Mouse (Mus musculus) left cerebral cortex, postnatal 36 days (tissue): ENCODE data around the gene H2-Q7. TPM values are rescaled to one million over a fixed set of nuclear protein-coding genes. Genes with fewer than 3 reads are reported as not detected.
"Not testable (repeated sequence)": the region's sequence is repeated elsewhere in the genome, so short reads cannot be mapped to it uniquely, and the experiment has no call there.

ENCODE experiments used
- DNase-seq, 2 experiments: peaks; one replicate each; pipeline ENCODE4 v3.0.0; 2021 to 2022; ENCODE audit warnings: low spot score in 2 of 2, mixed read lengths in 1 of 2
- intact Hi-C: fragments of 180-260 bp; cut with DNase I; formaldehyde crosslinking; loops from one replicate; pipeline ENCODE4 v1.15.1; 2025
- total RNA-seq, 2 experiments: library from RNA; stranded (reverse); gene quantifications; 2 replicates each; pipeline ENCODE4 v1.2.3; 2021

Gene H2-Q7
- total RNA-seq, 2 experiments from 2014 or later = 0.36 to 0.37 TPM

DNA sequence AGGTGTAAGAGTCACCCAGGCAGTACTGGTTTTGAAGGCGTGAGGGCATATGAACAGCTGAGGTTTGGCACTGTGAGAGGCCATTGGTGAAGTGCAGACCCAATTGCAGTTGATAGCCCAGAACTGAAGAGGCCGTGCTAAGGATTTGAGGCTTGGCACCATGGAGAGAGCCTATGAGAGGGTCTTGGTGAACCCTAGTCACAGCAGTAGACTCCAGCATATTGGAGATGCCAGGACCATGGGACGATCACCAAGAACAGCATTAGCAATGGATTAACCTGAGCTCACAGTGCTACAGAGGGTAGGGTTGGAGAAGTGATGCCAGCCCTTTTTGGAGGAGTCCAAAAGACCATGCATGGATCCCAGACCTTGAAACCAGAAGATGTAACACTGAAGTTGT lies 6.8 kb upstream of the H2-Q7 start:
- DNase-seq, intact Hi-C loops: not testable (repeated sequence)

GRCm38 (mm10) chr17:35434836-35435235 lies 4.1 kb upstream of the H2-Q7 start:
- DNase-seq, intact Hi-C loops: not testable (repeated sequence)

DNA sequence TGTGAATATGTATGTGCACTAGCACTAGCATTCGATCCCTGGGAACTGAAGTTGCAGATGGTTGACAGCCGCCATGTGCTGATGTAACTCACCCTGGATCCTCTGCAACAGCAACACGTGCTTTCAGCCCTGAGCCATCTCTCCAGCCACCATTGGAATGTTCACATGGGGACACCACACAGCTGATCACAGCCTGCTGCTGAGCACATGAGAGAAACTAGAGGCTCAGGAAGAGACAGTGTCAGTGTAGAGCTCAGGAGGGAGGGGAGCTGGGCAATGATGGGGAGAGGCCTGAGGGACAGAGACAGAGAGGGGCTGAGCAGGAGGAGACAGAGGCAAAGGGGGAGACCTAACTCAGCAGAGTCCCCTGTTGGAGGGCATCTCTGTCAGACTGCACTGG lies 3.4 kb upstream of the H2-Q7 start:
- DNase-seq, intact Hi-C loops: not testable (repeated sequence)

- DNase-seq, intact Hi-C loops: not testable (repeated sequence)
These were observed 1.5 kb upstream of the H2-Q7 start for GRCm38 (mm10) chr17:35437386-35437936.

GRCm38 (mm10) chr17:35438395-35438794 lies 560 bp upstream of the H2-Q7 start:
- DNase-seq, intact Hi-C loops: not testable (repeated sequence)

GRCm38 (mm10) chr17:35439295-35439747 lies 366 bp downstream of the H2-Q7 start:
- DNase-seq, intact Hi-C loops: not testable (repeated sequence)

- intact Hi-C loops = not testable (repeated sequence)
These were observed 1.1 kb downstream of the H2-Q7 start for GRCm38 (mm10) chr17:35439925-35440645.

DNA sequence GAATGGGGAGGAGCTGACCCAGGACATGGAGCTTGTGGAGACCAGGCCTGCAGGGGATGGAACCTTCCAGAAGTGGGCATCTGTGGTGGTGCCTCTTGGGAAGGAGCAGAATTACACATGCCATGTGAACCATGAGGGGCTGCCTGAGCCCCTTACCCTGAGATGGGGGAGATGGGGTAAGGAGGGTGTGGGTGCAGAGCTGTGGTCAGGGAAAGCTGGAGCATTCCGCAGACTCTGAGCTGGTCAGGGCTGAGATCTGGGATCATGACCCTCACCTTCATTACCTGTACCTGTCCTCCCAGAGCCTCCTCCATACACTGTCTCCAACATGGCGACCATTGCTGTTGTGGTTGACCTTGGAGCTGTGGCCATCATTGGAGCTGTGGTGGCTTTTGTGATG lies 3.4 kb downstream of the H2-Q7 start:
- intact Hi-C loops, DNase-seq: not testable (repeated sequence)

More at GRCm38 (mm10) chr17:35439925-35440645, 1.1 kb downstream of the H2-Q7 start:
- not testable (repeated sequence) for DNase-seq

DNA sequence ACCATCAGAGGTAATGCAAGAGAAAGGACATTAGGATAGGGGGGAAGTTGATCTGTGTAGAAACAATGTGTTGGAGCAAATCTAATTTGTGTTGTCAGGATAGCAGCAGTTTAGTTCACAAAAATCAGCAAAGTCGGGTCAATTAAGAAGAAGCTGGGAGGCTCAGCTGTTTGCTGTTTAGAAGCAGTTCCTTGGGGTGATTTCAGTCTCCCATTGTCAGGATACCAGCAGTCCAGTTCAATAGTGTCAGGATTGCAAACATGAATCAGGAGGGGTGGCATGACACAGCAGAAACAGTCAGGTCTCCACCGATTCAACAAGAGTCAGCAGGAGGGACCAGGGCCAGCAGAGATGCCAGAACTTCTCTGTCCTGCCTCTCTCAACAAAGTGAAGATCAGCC lies 5.6 kb downstream of the H2-Q7 start:
- intact Hi-C loops, DNase-seq: not testable (repeated sequence)

- DNase-seq, intact Hi-C loops: not testable (repeated sequence)
These were observed 19.3 kb downstream of the H2-Q7 start for GRCm38 (mm10) chr17:35458247-35458646.

GRCm38 (mm10) chr17:35460513-35461341 lies 21.8 kb downstream of the H2-Q7 start:
- intact Hi-C loops, DNase-seq: not testable (repeated sequence)

DNA sequence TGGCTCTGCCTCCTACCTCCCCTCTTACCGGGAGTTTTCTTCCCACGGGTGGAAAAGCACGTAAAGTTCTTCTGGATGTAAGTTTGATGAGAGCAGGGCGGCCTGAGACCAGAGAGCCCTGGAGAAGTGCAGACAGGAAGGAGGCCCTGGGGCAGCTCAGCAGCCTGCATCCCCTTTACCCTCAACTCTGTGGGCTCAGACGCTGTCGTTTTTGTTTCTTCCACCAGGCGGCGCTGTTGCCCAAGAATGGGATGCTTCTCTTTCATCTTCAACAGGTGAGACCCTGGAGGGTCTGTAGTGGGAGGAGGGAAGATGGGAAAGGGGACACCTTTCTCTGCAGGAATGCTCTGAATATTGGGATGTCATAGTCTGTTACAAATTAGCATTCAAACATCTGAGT lies 26.7 kb downstream of the H2-Q7 start:
- intact Hi-C loops, DNase-seq: not testable (repeated sequence)

- intact Hi-C loops, DNase-seq: not testable (repeated sequence)
These were observed 30.0 kb downstream of the H2-Q7 start for GRCm38 (mm10) chr17:35468936-35469335.

DNA sequence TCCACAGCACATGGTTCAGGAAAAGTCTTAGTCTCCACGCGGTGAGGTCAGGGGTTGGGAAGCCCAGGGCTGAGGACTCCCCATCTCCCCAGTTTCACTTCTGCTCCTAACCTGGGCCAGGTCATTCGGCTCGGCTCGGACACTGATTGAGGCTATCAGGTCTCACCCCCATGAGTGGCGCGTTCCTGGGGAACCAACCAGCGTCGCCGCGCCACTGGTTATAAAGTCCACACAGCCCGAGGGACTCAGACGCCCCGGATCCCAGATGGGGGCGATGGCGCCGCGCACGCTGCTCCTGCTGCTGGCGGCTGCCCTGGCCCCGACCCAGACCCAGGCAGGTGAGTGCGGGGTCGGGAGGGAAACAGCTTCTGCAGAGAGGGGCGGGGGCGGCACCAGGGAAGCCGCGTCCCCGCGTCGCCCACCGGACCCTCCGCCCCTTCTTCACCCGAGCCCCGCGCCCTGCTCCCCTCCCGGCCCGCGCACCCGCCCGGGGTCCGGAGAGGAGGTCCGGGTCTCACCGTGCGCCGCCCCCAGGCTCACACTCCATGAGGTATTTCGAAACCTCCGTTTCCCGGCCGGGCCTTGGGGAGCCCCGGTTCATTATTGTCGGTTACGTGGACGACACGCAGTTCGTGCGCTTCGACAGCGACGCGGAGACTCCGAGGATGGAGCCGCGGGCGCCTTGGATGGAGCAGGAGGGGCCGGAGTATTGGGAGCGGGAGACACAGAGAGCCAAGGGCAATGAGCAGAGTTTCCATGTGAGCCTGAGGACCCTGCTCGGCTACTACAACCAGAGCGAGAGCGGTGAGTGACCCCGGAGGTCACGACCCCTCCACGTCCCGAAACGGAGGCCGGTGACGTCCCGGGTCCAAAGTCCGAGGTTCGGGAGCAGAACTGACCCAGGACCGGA lies 31.1 kb downstream of the H2-Q7 start, which contains the start of gene H2-Q10:
Gene H2-Q10, plus strand, starts transcription at position 248 of the 910 bp plus-strand sequence.
- DNase-seq = no peak
- intact Hi-C loops = no loop called here

- DNase-seq = peak; percentile 23 to 24
- intact Hi-C loops = no loop called here
These were observed 45.1 kb downstream of the H2-Q7 start for GRCm38 (mm10) chr17:35484066-35484465.

GRCm38 (mm10) chr17:35485702-35486101 lies 46.7 kb downstream of the H2-Q7 start:
- intact Hi-C loops = no loop called here
- DNase-seq = no peak

GRCm38 (mm10) chr17:35486726-35487125 lies 47.8 kb downstream of the H2-Q7 start:
- DNase-seq = no peak
- intact Hi-C loops = no loop called here

- no peak for DNase-seq
- intact Hi-C loops = no loop called here
These were observed 49.1 kb downstream of the H2-Q7 start for GRCm38 (mm10) chr17:35488041-35488440.

DNA sequence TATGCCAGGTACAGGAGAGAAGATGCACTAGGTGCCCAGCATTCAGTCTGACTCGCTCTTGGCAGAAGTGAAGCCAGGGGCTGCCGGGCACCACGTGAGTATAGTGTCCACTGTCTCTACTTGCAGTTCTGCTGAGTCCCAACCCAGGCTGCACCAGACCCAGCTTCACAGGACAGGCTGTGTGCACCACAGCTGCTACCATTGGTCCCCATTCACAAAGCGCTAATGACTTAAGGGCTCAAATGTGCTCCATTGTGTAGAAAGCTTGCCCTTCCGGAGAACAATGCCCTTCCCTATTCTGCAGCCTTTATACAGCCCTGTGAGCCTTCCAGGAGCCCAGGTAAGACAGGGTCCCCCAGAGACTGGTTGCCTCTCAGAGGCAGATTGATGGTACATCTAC lies 51.4 kb downstream of the H2-Q7 start:
- intact Hi-C loops = no loop called here
- DNase-seq = no peak
